Mouse (Mus musculus): ENCODE measurements around the gene Ncoa1. TPM values are rescaled to one million over a fixed set of nuclear protein-coding genes. Genes with fewer than 3 reads are reported as not detected.

The Ncoa1 gene
- polyA plus RNA-seq, 1 experiment from 2014 or later = 10.4 TPM

GRCm38 (mm10) chr12:4433549-4433948 is 43.4 kb downstream of the Ncoa1 start:
- Histone ChIP-seq H3K4me1 (ENCODE audit: control insufficient read depth, insufficient read depth, low read length) (no peaks in the 10 kb centered on the region), H3K4me3 (ENCODE audit: low read depth, low read length) (no peak overlapping the region), H3K36me3 (ENCODE audit: control insufficient read depth, insufficient read depth, low read length) (no peaks in the 10 kb centered on the region), H3K27me3 (ENCODE audit: control insufficient read depth, insufficient read depth, low read length) (no peaks in the 10 kb centered on the region), H3K27ac (ENCODE audit: low read depth, low read length) (no peak overlapping the region), H3K4me2 (no peak overlapping the region), H3K9me3 (replicated peaks; ENCODE audit: control insufficient read depth, low read length) (no peaks in the 10 kb centered on the region), H3K9ac (ENCODE audit: low read depth, low read length) (no peak overlapping the region)
- 70% methylated on average over 2 of the region's 2 CpGs for WGBS (ENCODE audit: insufficient replicate concordance)
- no peak for ATAC-seq (replicated peaks; ENCODE audit: insufficient number of reproducible peaks, low FRiP score, low TSS enrichment)

- Histone ChIP-seq H3K9ac (ENCODE audit: low read depth, low read length) (no peak overlapping the region), H3K9me3 (replicated peaks; ENCODE audit: control insufficient read depth, low read length) (no peaks in the 10 kb centered on the region), H3K27ac (ENCODE audit: low read depth, low read length) (no peak overlapping the region), H3K36me3 (ENCODE audit: control insufficient read depth, insufficient read depth, low read length) (no peaks in the 10 kb centered on the region), H3K27me3 (ENCODE audit: control insufficient read depth, insufficient read depth, low read length) (no peaks in the 10 kb centered on the region), H3K4me1 (ENCODE audit: control insufficient read depth, insufficient read depth, low read length) (no peaks in the 10 kb centered on the region), H3K4me2 (no peak overlapping the region), H3K4me3 (ENCODE audit: low read depth, low read length) (no peak overlapping the region)
- no peak for ATAC-seq (replicated peaks; ENCODE audit: insufficient number of reproducible peaks, low FRiP score, low TSS enrichment)
- 82% methylated on average over 5 of the region's 5 CpGs for WGBS (ENCODE audit: insufficient replicate concordance)
Measured at GRCm38 (mm10) chr12:4431978-4432377, 45.0 kb downstream of the Ncoa1 start.

GRCm38 (mm10) chr12:4430061-4430825 is 46.7 kb downstream of the Ncoa1 start:
- H3K4me2 ChIP-seq = no peak overlapping the region
- H3K9ac ChIP-seq (ENCODE audit: low read depth, low read length) = no peak overlapping the region
- H3K27ac ChIP-seq (ENCODE audit: low read depth, low read length) = no peak overlapping the region
- no peak for ATAC-seq (replicated peaks; ENCODE audit: insufficient number of reproducible peaks, low FRiP score, low TSS enrichment)
- H3K4me3 ChIP-seq (ENCODE audit: low read depth, low read length) = no peak overlapping the region
- H3K4me1 ChIP-seq (ENCODE audit: control insufficient read depth, insufficient read depth, low read length) = no peaks in the 10 kb centered on the region
- H3K27me3 ChIP-seq (ENCODE audit: control insufficient read depth, insufficient read depth, low read length) = no peaks in the 10 kb centered on the region
- H3K9me3 ChIP-seq (replicated peaks; ENCODE audit: control insufficient read depth, low read length) = no peaks in the 10 kb centered on the region
- H3K36me3 ChIP-seq (ENCODE audit: control insufficient read depth, insufficient read depth, low read length) = no peaks in the 10 kb centered on the region
- 80% methylated on average over 3 of the region's 3 CpGs for WGBS (ENCODE audit: insufficient replicate concordance)

GRCm38 (mm10) chr12:4418824-4419223 is 58.2 kb downstream of the Ncoa1 start:
- Histone ChIP-seq H3K4me3 (ENCODE audit: low read depth, low read length) (no peak overlapping the region), H3K27me3 (ENCODE audit: control insufficient read depth, insufficient read depth, low read length) (no peaks in the 10 kb centered on the region), H3K27ac (ENCODE audit: low read depth, low read length) (no peak overlapping the region), H3K36me3 (ENCODE audit: control insufficient read depth, insufficient read depth, low read length) (no peaks in the 10 kb centered on the region), H3K9me3 (replicated peaks; ENCODE audit: control insufficient read depth, low read length) (no peaks in the 10 kb centered on the region), H3K9ac (ENCODE audit: low read depth, low read length) (no peak overlapping the region), H3K4me2 (no peak overlapping the region), H3K4me1 (ENCODE audit: control insufficient read depth, insufficient read depth, low read length) (no peaks in the 10 kb centered on the region)
- WGBS (ENCODE audit: insufficient replicate concordance) = 90% methylated on average over 4 of the region's 4 CpGs
- no peak for ATAC-seq (replicated peaks; ENCODE audit: insufficient number of reproducible peaks, low FRiP score, low TSS enrichment)

GRCm38 (mm10) chr12:4417626-4418263 is 59.2 kb downstream of the Ncoa1 start:
- H3K9ac ChIP-seq (ENCODE audit: low read depth, low read length) = no peak overlapping the region
- no peaks in the 10 kb centered on the region for H3K27me3 ChIP-seq (ENCODE audit: control insufficient read depth, insufficient read depth, low read length)
- H3K4me3 ChIP-seq (ENCODE audit: low read depth, low read length) = no peak overlapping the region
- WGBS (ENCODE audit: insufficient replicate concordance) = 76% methylated on average over 3 of the region's 3 CpGs
- no peak for ATAC-seq (replicated peaks; ENCODE audit: insufficient number of reproducible peaks, low FRiP score, low TSS enrichment)
- H3K4me2 ChIP-seq = no peak overlapping the region
- H3K9me3 ChIP-seq (replicated peaks; ENCODE audit: control insufficient read depth, low read length) = no peaks in the 10 kb centered on the region
- no peak overlapping the region for H3K27ac ChIP-seq (ENCODE audit: low read depth, low read length)
- no peaks in the 10 kb centered on the region for H3K36me3 ChIP-seq (ENCODE audit: control insufficient read depth, insufficient read depth, low read length)
- no peaks in the 10 kb centered on the region for H3K4me1 ChIP-seq (ENCODE audit: control insufficient read depth, insufficient read depth, low read length)

DNA sequence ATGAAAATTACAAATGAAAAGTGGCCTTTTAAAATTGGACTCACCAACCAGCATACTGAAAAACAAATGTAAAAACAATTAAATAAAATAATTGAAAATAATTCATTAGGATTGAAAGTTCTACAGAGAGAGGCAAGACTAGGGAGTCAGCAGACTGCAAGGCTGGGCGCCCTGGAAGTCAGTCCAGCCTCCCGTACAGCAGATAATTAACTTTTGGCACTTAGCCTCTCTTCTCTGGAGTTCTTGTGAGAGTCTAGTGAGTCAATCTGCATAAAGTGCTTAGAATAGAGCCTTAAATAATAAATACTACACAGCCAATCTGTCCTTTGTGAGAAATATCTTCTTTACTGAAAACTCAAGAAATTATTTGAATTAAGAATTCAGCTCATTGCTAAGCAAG is 69.9 kb downstream of the Ncoa1 start:
- H3K9ac ChIP-seq (ENCODE audit: low read depth, low read length) = no peak overlapping the region
- 60% methylated on average over 2 of the region's 2 CpGs for WGBS (ENCODE audit: insufficient replicate concordance)
- H3K4me3 ChIP-seq (ENCODE audit: low read depth, low read length) = no peak overlapping the region
- no peaks in the 10 kb centered on the region for H3K36me3 ChIP-seq (ENCODE audit: control insufficient read depth, insufficient read depth, low read length)
- H3K27me3 ChIP-seq (ENCODE audit: control insufficient read depth, insufficient read depth, low read length) = no peaks in the 10 kb centered on the region
- no peak for ATAC-seq (replicated peaks; ENCODE audit: insufficient number of reproducible peaks, low FRiP score, low TSS enrichment)
- H3K4me2 ChIP-seq = no peak overlapping the region
- H3K27ac ChIP-seq (ENCODE audit: low read depth, low read length) = no peak overlapping the region
- H3K9me3 ChIP-seq (replicated peaks; ENCODE audit: control insufficient read depth, low read length) = no peaks in the 10 kb centered on the region
- no peaks in the 10 kb centered on the region for H3K4me1 ChIP-seq (ENCODE audit: control insufficient read depth, insufficient read depth, low read length)

GRCm38 (mm10) chr12:4406155-4406554 is 70.8 kb downstream of the Ncoa1 start:
- no peak overlapping the region for H3K4me2 ChIP-seq
- 69% methylated on average over 3 of the region's 3 CpGs for WGBS (ENCODE audit: insufficient replicate concordance)
- no peaks in the 10 kb centered on the region for H3K4me1 ChIP-seq (ENCODE audit: control insufficient read depth, insufficient read depth, low read length)
- no peaks in the 10 kb centered on the region for H3K9me3 ChIP-seq (replicated peaks; ENCODE audit: control insufficient read depth, low read length)
- H3K4me3 ChIP-seq (ENCODE audit: low read depth, low read length) = no peak overlapping the region
- H3K27me3 ChIP-seq (ENCODE audit: control insufficient read depth, insufficient read depth, low read length) = no peaks in the 10 kb centered on the region
- H3K9ac ChIP-seq (ENCODE audit: low read depth, low read length) = no peak overlapping the region
- no peaks in the 10 kb centered on the region for H3K36me3 ChIP-seq (ENCODE audit: control insufficient read depth, insufficient read depth, low read length)
- no peak overlapping the region for H3K27ac ChIP-seq (ENCODE audit: low read depth, low read length)
- no peak for ATAC-seq (replicated peaks; ENCODE audit: insufficient number of reproducible peaks, low FRiP score, low TSS enrichment)

DNA sequence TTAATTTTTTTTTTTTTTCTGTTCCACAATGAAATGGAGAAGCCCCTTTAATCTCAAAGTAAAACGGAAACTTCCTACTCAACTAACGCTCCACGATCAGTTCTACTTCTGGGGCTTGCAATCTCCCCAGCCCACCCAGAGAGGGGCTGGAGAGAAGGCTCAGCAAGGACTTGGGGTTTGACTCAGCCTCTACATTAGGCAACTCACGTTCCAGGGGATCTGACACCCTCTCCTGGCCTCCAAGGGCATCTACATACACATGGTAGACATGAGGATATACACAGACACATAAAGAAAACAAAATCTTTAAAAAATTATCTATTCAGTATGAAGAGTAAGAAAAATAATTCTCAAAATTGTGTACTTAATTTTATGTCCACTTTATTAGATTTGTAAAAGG is 73.8 kb downstream of the Ncoa1 start:
- H3K36me3 ChIP-seq (ENCODE audit: control insufficient read depth, insufficient read depth, low read length) = no peaks in the 10 kb centered on the region
- ATAC-seq (replicated peaks; ENCODE audit: insufficient number of reproducible peaks, low FRiP score, low TSS enrichment) = no peak
- H3K9ac ChIP-seq (ENCODE audit: low read depth, low read length) = no peak overlapping the region
- H3K27me3 ChIP-seq (ENCODE audit: control insufficient read depth, insufficient read depth, low read length) = no peaks in the 10 kb centered on the region
- no peak overlapping the region for H3K4me3 ChIP-seq (ENCODE audit: low read depth, low read length)
- 60% methylated on average over 4 of the region's 4 CpGs for WGBS (ENCODE audit: insufficient replicate concordance)
- no peak overlapping the region for H3K27ac ChIP-seq (ENCODE audit: low read depth, low read length)
- no peak overlapping the region for H3K4me2 ChIP-seq
- no peaks in the 10 kb centered on the region for H3K4me1 ChIP-seq (ENCODE audit: control insufficient read depth, insufficient read depth, low read length)
- H3K9me3 ChIP-seq (replicated peaks; ENCODE audit: control insufficient read depth, low read length) = no peaks in the 10 kb centered on the region

DNA sequence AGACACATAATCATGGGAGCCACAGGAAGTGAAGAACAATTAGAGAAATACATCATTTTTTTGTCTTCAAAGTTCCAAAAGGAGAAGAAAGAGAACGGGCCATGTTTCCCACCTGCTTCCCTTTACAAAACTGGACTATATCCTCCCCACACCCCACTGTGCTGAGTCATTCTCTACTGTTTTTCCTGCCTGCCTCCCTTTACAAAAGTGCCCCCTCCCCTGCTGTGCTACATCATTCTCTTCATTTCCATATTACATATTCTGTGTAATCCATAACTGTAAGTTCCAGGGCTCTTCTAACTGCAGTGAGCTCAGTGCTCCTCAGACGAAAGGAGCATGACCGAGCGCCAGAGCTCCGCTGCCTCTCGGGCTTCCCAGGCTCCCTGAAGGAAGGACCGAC is 80.8 kb downstream of the Ncoa1 start:
- Histone ChIP-seq H3K27me3 (ENCODE audit: control insufficient read depth, insufficient read depth, low read length) (no peaks in the 10 kb centered on the region), H3K4me2 (no peak overlapping the region), H3K27ac (ENCODE audit: low read depth, low read length) (no peak overlapping the region), H3K36me3 (ENCODE audit: control insufficient read depth, insufficient read depth, low read length) (no peaks in the 10 kb centered on the region), H3K9me3 (replicated peaks; ENCODE audit: control insufficient read depth, low read length) (no peaks in the 10 kb centered on the region), H3K9ac (ENCODE audit: low read depth, low read length) (no peak overlapping the region), H3K4me3 (ENCODE audit: low read depth, low read length) (no peak overlapping the region), H3K4me1 (ENCODE audit: control insufficient read depth, insufficient read depth, low read length) (0 out of 2 replicates have a peak, but pooled peaks cover 4% of the 10 kb centered on the region)
- ATAC-seq (replicated peaks; ENCODE audit: insufficient number of reproducible peaks, low FRiP score, low TSS enrichment) = no peak
- 83% methylated on average over 7 of the region's 7 CpGs for WGBS (ENCODE audit: insufficient replicate concordance)

All from heart, embryonic 11.5 days (tissue).